Mouse (Mus musculus) lung, postnatal 0 days (tissue): ENCODE data around the gene Bmp6.

Experiments used
- CTCF ChIP-seq: IDR thresholded peaks from 2 replicates; pipeline ENCODE4 v1.5.1; 2016; ENCODE audit warnings: antibody characterized with exemption, mild to moderate bottlenecking
- EP300 ChIP-seq: IDR thresholded peaks from 2 replicates; pipeline ENCODE4 v1.6.1; 2016; ENCODE audit warnings: antibody characterized with exemption, mild to moderate bottlenecking, control low read depth

DNA sequence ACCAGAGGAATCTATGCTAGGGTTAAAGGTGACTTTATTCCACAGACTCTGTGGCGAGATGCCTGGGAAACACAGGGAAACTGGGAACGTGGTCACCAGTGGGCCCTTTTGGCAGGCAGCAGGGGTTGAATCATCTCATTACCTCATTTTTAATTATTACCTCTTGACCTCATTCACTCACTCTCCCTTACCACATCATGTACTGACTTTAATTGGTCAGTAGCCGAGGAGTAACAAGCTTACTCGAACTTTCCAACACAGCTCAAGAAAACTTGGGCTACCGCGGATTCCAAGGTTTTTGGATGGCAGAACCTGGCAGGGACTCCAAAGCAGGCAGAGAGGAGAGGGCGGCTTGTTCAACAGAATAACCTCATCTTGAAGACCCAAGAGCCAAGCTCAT, 74.9 kb downstream of the Bmp6 start:
- no peak for TF ChIP-seq CTCF
- TF ChIP-seq EP300 = no peak
